Mouse (Mus musculus) left cerebral cortex, adult 11 months (tissue): ENCODE measurements around the gene Krtap7-1.

ENCODE experiments used
- DNase-seq: peaks from one replicate; pipeline ENCODE4 v3.0.0; 2022; ENCODE audit warnings: low spot score

The Krtap7-1 gene

GRCm38 (mm10) chr16:89508223-89508622, at the start of gene Krtap7-1:
TSS of gene Krtap7-1 (minus strand) at chr16:89508323.
- no peak for DNase-seq

GRCm38 (mm10) chr16:89550298-89550697, 42.2 kb upstream of the Krtap7-1 start:
- no peak for DNase-seq

- DNase-seq: no peak
Measured at GRCm38 (mm10) chr16:89538031-89538484, 29.9 kb upstream of the Krtap7-1 start.

- DNase-seq: no peak
Measured at GRCm38 (mm10) chr16:89537349-89537748, 29.2 kb upstream of the Krtap7-1 start.

- no peak for DNase-seq
Measured at GRCm38 (mm10) chr16:89530547-89530946, 22.4 kb upstream of the Krtap7-1 start.

GRCm38 (mm10) chr16:89529846-89530245, 21.7 kb upstream of the Krtap7-1 start:
- DNase-seq: no peak

GRCm38 (mm10) chr16:89528380-89528779, 20.3 kb upstream of the Krtap7-1 start:
- DNase-seq: no peak

- DNase-seq: no peak
Measured at GRCm38 (mm10) chr16:89520996-89521395, 12.9 kb upstream of the Krtap7-1 start.

GRCm38 (mm10) chr16:89520555-89520954, 12.4 kb upstream of the Krtap7-1 start:
- DNase-seq: no peak

- DNase-seq: no peak
Measured at GRCm38 (mm10) chr16:89520091-89520490, 12.0 kb upstream of the Krtap7-1 start.

GRCm38 (mm10) chr16:89517635-89518034, 9.5 kb upstream of the Krtap7-1 start:
- no peak for DNase-seq

- no peak for DNase-seq
Measured at GRCm38 (mm10) chr16:89513431-89513830, 5.3 kb upstream of the Krtap7-1 start.

- no peak for DNase-seq
Measured at GRCm38 (mm10) chr16:89503571-89503970, 4.6 kb downstream of the Krtap7-1 start.

- no peak for DNase-seq
Measured at GRCm38 (mm10) chr16:89501870-89502269, 6.3 kb downstream of the Krtap7-1 start.

GRCm38 (mm10) chr16:89497002-89497401, 11.1 kb downstream of the Krtap7-1 start:
- peak; percentile 5 for DNase-seq

GRCm38 (mm10) chr16:89495394-89496153, 12.5 kb downstream of the Krtap7-1 start:
- DNase-seq: no peak

GRCm38 (mm10) chr16:89487852-89488251, 20.3 kb downstream of the Krtap7-1 start, which contains the start of gene Krtap8-1:
TSS of gene Krtap8-1 (minus strand) at chr16:89487952.
- DNase-seq: no peak

- DNase-seq: no peak
Measured at GRCm38 (mm10) chr16:89477679-89478314, 30.3 kb downstream of the Krtap7-1 start.

- no peak for DNase-seq
Measured at GRCm38 (mm10) chr16:89461189-89461588, 46.9 kb downstream of the Krtap7-1 start.
